Mouse (Mus musculus) cerebellum, adult 11-12 months (tissue): ENCODE results near the gene Odaph.
"Not testable (repeated sequence)": the region's sequence is repeated elsewhere in the genome, so short reads cannot be mapped to it uniquely, and the experiment has no call there.

ENCODE experiments used
- DNase-seq: peaks from one replicate; pipeline ENCODE4 v3.0.0; 2022

Odaph gene

DNA sequence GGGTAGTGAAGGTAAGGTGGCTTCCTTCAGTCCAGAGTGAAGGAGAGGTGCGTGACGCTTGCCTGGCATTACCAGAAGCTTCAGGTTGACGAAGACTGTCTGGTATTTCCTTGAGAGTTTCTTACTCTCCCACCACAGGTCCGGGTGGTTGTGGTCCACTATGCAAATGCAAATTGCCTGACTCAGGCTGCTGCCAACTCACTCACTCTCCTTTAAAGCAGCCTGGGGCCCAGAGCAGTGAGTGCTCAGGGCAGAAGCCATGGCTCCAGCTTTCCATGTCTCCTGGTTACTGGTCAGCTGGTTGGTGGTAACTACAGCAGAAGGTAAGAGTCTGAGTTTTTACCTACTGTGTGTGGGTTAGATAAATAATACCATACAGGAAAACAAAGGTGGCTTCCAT is at the start of gene Odaph:
Gene Odaph, plus strand, starts transcription at position 240 of the 400 bp plus-strand sequence.
- DNase-seq, result no peak

DNA sequence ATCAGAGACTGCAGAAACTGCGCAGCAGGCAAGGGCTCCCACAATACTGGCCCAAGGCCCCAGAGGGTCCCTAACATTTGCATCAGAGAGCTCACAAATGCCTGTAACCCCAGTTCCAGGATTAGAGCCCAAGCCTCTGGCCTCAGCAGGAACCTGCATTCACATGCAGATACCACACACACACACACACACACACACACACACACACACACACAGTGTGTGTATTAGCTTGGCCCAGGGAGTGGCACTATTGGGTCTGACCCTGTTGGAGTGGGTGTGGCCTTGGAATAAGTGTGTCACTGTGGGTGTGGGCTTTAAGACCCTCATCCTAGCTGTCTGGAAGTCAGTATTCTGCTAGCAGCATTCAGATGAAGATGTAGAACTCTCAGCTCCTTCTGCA is 41.7 kb upstream of the Odaph start:
- DNase-seq, result not testable (repeated sequence)

DNA sequence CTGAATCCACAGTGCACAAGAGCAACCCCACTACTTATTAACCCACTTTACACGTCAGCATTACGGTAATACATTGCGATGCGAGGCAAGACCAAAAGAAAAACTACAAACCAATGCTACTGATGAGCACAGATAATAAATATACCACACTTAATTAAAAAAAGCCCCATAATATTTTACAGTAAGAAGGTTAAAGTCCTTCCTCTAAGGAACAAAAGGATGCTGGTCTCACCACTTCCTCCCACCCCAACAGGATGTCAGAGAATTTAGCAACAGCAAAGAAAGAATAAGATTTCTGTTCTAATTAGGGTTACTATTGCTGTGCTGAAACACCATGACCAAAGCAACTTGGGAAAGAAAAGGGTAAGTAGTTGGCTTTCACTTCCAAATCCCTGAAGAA is 40.3 kb upstream of the Odaph start:
- DNase-seq, result no peak

DNA sequence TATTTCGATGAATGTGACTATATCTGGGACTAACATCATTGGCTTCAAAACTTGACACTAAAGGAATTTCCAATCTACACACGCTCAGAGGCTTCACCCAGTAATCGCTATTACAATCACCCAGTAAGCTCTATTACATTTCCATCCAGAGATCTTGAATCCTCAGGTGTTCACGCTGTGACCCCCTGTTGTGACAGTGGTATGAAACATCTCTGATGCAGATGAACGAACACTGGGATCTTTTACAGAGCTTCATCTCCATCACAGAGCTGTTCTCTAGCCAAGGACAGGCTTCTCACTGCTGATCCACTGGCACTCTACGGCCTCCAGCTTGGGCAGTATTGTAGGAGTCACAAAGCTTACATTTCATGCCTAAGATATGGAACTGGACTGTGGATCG is 37.8 kb upstream of the Odaph start:
- DNase-seq, result no peak

DNA sequence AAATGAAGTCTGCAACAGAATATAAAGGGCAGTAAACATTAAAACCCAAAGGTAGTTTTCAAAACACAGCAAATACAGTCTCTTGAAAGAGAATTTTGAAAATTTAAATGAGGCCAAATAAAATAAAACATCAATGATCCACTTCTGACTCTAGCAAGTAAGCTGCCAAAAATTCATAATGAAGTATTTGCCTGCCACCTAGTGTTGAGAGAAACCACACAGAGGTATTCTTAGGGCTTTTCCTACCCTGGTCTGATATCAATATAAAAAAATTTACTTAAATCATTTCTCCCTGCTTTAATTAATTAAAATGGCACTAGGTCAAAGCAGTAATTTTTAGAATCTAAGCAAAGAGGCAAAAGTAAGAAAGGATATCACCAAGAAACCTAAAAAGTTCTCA is 35.9 kb upstream of the Odaph start:
- no peak for DNase-seq

DNA sequence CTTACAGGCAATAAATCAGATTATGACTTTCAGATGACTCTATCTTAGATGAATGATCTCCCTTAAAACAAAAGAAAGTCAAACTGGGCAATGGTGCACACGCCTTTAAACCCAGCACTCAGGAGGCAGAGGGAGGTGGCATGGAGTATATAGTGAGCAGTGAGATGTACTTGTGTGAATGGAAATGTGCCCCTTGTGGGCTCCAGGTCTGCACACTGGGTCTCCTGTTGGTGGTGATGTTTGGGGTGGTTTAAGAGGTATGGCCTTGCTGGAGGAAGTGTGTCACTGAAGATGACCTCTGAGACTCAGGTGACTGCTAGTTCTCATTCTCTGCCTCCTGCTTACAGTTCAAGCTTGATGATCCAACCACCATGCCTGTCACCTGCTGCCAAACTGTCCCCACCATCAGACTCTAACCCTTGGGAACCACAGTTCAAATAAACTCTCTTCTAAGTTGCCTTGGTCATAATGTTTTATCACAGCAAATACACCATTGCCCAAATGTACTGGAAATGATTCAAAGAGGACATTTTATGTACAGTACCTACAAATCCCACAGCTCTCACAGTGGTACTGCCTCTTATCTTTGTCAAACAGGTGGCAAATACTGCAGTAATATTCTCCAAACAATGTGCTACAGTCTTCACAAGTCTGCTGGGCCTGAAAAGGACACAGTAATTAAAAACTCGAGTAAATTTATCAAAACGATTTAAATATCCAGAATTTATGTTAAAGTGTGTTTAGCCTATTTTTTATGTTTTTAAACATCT is 30.1 kb upstream of the Odaph start:
- DNase-seq, result no peak

DNA sequence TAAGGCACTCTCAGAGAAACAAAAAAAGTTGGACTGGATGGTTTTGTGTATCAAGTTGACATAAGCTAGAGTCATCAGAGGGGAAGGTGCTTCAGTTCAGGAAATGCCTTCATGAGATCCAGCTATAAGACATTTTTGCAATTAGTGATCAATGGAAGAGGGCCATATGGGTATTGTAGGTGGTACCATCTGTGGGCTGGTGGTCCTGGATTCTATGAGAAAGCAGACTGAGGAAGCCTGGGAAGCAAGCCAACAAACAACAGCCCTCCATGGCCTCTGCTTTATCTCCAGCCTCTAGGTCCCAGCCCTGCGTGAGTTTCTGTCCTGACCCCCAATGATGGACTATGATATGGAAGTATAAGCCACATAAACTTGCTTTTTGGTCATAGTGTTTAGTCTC is 28.2 kb upstream of the Odaph start:
- no peak for DNase-seq

DNA sequence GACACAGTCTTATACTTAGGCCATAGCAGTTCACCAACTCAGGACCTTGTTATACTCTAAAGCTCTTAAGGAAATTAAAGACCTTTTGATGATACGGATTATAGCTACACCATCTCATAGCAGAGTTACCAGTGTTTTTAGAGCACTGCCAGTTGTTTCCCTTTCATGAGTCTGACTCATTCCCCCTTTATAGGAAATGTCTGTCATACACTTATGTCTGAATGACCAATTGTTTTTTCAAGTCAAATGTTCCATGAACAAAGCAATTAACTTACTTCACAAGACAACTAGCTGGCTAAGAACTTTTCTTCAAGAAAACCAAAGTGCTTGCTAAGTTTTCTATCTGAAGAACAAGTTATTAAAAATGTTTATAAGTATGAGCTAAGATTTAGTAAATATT is 27.3 kb upstream of the Odaph start:
- DNase-seq, result no peak

DNA sequence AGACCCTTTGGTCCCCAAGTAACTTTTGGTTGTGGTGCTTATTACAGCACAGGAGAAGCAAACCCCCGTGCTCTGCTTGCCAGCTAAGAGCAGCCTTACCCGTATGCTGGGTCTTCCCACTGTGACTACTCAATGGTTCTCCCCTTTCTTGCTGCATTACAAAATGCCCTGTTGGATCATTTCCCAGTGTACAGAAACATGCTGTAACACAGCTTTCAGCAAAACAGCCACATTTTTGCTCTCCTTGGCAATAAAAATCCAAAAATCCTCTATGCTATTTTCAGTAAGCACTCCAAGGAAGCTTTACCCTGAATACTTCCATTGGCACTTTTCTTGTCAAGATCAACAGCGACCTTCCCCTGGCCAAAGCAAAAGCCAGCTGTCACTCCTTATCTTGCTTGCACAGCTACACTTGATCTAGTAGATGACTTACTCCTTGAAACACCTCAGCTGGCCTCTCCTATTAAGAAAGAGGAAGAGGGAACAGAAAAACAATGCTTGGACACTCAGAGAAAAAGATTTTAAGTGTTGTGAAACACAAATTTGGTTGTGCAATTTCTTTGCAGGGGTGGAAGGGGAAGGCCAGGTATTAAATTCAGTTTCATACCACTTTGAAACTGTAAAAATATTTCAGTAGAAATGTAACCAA is 26.5 kb upstream of the Odaph start:
- DNase-seq, result peak; percentile 12

DNA sequence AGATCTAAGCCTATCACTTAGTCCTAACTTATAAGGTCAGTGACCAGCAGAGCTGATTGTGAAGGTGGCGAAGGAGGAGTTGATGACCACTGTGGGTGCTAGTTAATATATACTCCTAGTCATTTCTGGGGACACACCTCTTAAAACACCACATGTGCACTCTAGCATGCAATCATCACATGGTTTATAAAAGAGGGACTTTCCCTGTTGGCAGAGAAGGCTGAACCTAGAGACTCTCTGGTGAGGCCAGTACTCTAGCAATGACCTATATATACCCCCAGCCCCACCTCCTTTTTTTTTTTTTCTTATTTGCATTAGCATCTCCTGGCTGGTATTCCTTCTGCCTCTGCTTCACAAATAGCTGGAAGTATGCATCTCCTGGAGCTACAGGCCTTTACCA is 25.9 kb upstream of the Odaph start:
- DNase-seq, result peak; percentile 4

DNA sequence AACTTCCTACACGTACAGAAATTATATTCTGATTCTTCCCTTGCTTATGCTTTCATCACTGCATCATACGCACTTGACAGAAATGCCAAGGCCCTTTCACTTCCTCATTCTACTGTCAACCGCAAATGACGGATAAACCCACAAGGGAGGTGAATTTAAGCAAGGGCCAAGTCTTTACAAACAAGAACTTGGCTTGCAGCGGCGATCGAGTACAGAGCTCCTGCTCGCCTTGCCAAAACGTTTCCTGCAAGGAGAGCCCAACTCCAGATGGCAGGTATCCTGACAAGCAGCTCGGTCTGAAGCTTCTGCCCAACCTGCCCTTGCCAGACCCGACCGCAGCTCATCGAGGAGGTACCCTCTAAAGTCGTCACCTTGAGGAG is 25.0 kb upstream of the Odaph start:
- no peak for DNase-seq

DNA sequence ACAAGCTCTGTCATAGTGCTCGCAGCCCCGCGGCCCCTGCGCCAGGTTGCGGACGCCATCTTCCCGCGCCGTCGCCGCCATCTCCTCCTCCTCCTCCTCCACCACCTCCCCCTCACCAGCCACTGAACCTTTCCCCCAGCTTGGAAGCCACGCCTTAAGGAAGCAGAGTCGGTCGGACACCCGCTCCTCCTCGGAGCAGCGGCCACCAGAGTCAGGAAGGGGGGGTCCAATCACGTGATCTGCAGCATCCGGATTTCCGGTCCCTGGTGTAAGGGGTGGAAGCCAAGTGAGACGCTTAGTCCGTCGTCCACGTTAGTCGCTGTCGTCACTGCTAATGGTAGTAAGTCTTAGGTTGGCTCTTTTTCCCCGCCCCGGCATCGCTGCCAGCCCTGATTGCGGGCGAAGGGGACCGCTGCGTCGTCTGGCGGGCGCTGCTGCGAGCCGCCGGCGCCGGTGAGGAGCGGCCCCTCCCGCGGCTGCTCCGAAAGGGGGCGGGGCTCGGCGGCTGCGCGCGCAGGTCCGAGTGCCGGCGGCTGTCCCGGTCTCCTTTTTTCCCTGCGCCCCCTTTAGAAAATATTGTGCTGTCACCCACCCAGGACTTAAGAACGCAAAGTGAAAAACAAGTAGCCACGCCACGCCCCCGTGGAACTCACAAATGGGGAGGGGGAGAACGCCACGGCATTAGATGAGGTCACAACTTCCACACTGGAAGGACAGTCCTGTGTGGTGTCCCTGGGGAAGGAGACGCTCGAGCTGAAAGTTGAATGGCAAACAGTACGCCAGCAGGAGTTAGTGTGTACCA is 24.4 kb upstream of the Odaph start, which contains the start of gene Rchy1:
Gene Rchy1, minus strand, starts transcription at position 430 of the 802 bp plus-strand sequence.
- DNase-seq, result peak; percentile 96

DNA sequence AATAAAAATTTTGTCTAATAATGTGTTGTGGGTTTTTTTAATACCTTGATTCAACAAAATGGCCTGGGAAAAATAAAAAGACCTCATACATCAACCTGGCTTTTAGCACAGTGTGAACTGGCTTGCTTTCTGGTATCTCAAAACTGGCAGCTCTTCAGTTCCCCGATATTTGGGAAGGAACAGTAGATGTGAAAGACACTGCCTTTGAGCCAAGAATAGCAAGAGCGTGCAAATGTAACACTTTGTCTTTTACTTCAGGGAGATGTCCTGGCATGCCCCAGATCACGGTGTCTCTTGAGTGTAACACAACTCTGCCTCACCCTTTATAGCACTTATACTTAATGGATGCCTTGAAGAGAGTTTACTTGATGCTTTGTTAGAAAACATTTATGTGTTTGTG is 15.2 kb upstream of the Odaph start:
- no peak for DNase-seq

DNA sequence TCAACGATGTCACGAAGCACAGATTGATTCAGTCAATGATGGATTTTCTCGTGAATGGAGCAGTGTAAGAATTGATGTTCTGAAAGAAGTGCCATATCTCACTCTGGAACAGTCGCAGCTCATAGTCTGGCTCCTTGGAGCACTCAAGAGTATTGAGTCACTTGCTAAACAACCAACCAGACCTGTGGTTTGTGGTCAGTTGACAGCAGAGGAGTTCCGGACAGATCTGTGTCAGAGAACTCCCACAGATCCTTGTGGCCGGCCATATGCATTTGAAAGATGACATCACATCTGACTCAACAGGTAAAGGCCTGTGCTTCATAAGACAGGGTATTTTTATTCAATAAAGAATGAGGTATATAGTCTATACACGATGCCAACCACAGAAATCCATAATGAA is 13.3 kb upstream of the Odaph start:
- DNase-seq, result no peak

DNA sequence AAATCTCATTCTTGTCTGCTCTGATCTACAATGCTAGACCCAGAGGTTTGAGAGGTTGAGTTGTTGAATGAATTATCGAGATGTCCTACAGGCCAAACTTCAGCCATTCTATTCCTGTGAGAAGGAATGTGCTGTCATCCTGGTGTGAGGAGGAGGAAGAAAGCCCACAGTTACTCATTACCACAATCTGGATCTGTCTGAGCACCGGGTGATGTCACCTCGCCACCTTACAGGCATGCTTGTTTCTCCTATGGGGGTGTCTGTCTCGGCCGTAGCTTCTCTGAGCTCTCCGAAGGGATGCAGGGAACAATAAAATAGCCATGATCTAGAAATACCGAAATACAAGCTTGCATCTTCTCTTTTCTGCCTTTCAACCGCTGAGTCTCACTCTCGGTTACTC is 11.5 kb upstream of the Odaph start:
- DNase-seq, result no peak

DNA sequence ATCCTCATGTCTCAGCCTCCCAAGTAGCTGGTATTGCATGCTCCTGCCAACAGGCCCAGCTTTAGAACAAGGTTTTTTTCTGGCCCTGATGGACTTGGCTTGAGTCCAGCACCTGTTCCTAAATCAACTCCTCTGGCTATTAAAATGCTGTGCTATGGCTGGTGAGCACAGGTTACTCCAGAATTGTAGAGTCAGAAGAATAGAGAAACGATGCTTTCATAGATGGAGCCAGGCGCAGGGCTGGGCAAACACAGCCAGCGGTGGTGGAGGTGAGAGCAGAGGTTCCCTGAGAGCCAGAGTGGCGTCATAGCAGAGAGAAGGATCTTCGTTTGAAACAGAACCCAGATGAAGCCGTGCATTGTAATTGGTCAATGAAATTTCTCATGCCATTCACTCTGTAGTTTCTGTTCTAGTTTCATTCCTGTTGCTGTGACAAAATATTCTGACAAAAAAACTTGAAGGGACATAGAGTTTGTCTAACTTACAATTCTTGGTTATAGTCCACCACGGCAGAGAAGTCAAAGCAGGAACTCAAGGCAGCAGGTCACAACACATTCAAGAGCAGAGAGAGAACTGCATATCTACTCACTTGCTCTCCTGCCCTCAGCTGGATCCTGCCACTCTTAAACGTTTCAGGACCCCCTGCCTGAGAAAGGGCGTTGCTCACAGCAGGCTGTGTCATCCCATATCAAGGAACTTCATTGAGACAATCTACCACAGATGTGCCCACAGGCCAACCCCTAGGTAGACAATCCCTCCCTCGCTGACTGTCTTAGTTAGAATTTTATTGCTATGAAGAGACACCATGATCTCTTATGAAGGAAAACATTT is 10.5 kb upstream of the Odaph start:
- DNase-seq, result no peak

DNA sequence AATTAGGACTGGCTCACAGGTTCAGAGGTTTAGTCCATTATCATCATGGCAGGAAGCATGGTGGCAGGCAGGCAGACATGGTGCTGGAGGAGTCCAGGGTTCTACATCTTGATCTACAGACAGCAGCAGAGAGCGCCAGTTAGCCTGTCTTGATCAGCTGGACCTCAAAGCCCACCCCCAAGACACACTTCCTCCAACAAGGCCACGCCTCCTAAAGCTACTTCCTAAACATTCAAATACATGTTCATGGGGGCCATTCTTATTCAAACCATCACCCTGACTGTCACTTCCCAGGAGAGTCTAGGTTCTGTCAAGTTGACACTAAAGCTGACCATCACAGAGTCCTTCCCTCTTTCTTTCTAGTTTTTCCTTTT is 9.9 kb upstream of the Odaph start:
- DNase-seq, result no peak

DNA sequence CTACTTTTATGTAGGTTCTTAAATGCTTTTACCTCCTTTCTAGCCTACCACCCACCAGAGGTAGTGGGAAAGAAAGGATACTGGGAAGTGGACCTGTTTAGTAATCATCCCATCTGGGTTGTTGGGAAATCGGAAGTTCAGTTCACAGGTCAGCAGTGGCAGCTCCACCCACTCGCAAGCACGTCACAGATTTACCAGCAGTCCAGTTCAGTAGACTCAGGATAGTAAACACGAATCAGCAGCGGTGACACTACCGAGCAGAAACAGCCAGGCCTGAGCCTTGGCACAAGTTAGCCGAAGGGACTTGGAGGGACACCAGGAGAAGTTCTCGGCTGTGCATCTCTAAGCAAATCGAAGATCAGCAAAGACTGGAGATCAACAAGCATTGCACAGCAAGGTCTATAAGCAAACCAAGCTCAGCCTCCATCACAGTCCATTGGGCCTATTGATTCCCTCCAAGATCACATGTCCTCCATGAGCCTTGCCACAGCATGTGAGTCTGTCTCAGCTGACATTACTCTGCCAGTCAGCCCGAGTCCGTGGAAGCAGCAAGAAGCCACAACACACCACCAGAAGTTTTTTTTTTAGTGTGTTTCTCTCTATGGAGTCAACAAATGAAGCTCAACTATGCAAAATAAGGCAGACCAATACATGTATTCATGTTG is 6.0 kb upstream of the Odaph start:
- no peak for DNase-seq

DNA sequence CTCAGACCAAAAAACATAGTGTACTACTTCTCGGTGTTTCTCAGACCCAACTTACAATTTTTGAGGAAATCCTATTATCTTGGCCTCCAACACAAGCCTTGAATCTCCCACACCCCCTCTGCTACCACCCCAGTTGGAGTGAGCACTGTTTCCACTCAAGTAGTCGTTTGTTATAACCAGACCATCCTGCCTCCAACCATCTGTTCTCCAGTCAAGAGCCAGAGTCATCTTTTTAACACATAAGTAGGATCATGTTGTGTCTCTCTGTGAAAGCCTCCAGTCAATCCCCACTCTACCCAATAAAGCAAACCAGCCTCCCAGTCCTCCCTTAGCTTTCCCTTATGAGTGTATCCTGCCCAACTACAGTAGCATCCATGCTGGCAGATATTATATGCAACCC is 3.8 kb upstream of the Odaph start:
- no peak for DNase-seq

DNA sequence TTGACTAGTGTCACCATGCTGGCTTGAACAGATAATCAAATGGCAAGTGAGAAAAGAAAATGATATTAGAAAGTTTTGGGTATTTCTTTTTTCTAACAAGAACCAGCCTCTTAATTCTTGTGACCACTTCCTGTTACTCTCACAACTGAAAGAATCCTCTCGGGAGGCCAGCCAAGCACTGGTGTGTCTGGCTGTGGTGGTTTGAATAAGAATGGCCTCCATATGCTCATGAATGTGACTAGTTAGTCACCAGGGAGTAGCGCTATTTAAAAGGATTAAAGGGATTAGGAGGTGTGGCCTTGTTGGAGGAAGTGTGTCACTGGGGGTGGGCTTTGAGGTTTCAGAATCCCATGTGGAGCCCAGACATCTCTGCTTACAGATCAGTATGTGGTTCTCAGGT is 1.6 kb upstream of the Odaph start:
- DNase-seq, result no peak

DNA sequence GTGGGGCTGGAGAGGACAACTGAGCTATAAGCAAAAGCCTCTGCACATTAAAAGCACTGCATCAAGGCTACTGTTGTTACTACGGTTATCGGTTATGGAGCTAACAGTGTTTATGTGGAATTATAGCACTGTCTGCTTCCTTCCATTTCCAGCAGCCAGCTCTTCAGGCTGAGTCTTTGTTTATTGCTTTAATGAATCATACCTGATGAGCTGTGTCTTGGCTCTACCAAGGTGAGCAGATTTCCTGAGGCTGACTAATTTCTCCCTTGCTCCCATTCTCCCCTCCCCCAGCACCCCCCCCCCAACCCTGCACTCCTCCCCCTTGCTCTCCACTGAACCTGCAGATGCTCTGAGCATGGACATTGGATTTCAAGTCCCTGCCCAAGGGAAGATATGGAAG is 524 bp downstream of the Odaph start:
- DNase-seq, result no peak

DNA sequence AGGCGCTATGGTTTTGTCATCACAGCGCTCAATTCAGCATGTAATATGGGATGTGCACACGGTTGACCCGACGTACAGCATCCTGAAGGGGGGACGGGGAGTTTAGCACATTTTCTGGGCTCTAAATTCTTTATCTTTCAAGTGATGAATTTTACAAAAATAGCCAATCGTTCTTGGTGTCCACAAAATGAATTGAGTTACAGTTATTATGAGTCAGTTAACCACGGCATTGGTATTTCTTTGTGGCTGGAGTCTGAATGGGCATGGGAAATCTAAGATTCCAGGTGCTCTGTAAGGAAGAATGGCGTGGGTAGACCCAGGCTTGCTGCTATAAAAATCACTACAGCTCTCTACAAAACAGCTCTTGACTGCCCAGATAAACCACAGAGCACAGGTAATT is 2.0 kb downstream of the Odaph start:
- no peak for DNase-seq
